Mouse (Mus musculus) ES-Bruce4 (cell line): ENCODE data around the gene Atxn7l1.

Experiments
- CTCF ChIP-seq: IDR thresholded peaks from one replicate; pipeline ENCODE4 v1.8.1; 2011; ENCODE audit warnings: low read depth, low read length
- EP300 ChIP-seq: IDR thresholded peaks from 2 replicates; pipeline ENCODE4 v1.6.1; 2011; ENCODE audit warnings: low read depth, low read length; ENCODE audit not compliant: insufficient read depth
- POLR2A ChIP-seq: IDR thresholded peaks from one replicate; pipeline ENCODE4 v1.8.1; 2011; ENCODE audit warnings: low read length; ENCODE audit not compliant: insufficient read depth

DNA sequence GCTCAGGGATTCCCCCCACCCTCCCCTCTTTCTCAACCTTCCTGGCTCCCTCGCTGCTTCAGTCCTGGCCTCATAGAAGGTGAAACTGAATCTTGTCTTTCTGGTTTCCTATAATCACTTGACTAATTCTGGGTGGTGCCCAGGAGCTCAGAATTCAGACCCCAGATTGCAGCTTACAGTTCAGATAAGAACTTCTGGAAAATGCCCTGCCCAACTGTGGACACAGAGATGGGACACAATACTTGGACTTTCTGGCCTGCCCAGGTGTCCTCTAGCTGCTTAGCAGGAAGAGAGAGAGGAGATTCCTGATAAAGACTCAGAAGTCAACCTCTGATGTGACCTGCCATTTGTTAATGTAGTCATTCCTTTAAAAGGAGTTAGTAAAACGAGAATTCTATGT lies 131.7 kb downstream of the Atxn7l1 start:
- TF ChIP-seq POLR2A (no peak), EP300 (no peak), CTCF (no peak)
